Mouse (Mus musculus) heart, postnatal 25 days (tissue): ENCODE measurements around the gene Katnbl1. TPM values are rescaled to one million over a fixed set of nuclear protein-coding genes. Genes with fewer than 3 reads are reported as not detected.
A peak's percentile ranks its signal among the peaks of the same experiment; 100 is the strongest.

Experiments
- DNase-seq: peaks from one replicate; pipeline ENCODE4 v3.0.0; 2022; ENCODE audit warnings: low spot score
- intact Hi-C: fragments of 180-260 bp; cut with DNase I; formaldehyde crosslinking; loops from one replicate; pipeline ENCODE4 v1.15.1; 2025
- total RNA-seq, 2 experiments: library from RNA; stranded (reverse); gene quantifications; 2 replicates each; pipeline ENCODE4 v1.2.3; 2021

Katnbl1 gene
- total RNA-seq, 2 experiments from 2014 or later: 4.6 to 4.7 TPM

DNA sequence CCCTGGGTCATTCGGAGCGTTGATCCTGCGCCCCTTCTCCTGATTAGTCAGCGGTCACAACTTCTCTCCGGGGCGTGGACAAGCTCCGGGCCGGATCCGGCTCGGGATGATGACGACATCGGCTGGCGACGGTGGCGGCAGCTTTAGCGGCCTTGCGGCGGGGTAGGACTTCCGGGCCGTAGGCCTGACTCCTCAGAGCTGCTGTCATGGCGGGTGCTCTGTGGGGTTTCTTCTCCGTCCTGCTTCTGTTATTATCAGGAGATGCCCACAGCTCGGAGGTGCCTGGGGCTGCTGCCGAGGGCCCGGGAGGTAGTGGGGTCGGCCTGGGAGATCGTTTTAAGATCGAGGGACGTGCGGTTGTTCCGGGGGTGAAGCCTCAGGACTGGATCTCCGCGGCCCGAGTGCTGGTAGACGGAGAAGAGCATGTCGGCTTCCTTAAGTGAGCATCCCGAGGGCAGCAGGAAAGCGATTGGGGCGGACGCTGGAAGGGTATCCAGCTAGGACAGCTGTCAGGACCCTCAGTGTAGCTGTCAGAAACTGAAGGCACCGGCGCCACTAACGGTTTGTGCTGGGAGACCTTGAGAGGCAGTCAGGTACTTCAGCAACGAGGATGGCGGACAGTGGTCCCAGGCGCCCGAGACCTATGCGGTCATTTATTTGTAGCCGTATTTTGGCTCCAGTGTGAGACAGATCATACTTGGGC is 76.0 kb downstream of the Katnbl1 start, which contains the start of gene Emc7:
Gene Emc7, plus strand, starts transcription at position 136 of the 703 bp plus-strand sequence.
- intact Hi-C loops: loop anchor here (1.0 to 5.0 kb wide), 4 partner anchors 37 to 193 kb away; partner anchors contain the start of genes Aven, Emc4, Katnbl1 and Nop10

DNA sequence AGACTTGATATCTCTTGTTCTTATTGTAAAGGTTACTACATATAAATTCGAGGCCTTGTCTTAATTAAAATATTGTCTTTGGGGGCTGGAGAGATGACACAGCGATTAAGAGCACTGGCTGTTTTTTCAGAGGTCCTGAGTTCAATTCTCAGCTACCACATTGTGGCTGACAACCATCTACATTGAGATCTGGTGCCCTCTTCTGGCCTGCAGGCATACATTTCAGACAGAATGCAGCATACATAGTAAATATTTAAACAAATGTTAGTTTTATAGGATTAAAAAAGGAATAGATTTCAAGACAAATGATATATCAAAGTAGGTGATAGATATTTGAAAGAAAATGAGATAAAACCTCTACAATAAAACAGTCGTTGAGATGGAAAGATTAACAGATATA is 81.5 kb downstream of the Katnbl1 start:
- no peak for DNase-seq
- intact Hi-C loops: no loop called here

More for the DNA sequence above, 76.0 kb downstream of the Katnbl1 start, which contains the start of gene Emc7:
- DNase-seq: peak; percentile 92

Other genes with a start within 250 kb of the Katnbl1 start
- not detected for gene Olfr1316, start 244.2 kb upstream of the Katnbl1 start, total RNA-seq
- gene Olfr1317, start 238.9 kb upstream of the Katnbl1 start, total RNA-seq: not detected
- gene Olfr1318, start 225.0 kb upstream of the Katnbl1 start, total RNA-seq: not detected
- gene Lpcat4, start 139.7 kb upstream of the Katnbl1 start, total RNA-seq: 1 to 10 TPM; 2.6 to 3.3 TPM
- gene Nutm1, start 119.9 kb upstream of the Katnbl1 start, total RNA-seq: not detected
- 10 to 100 TPM; 62.2 to 64.3 TPM for gene Nop10, start 117.3 kb upstream of the Katnbl1 start, total RNA-seq
- 10 to 100 TPM; 34.9 to 37.3 TPM for gene Slc12a6, start 113.4 kb upstream of the Katnbl1 start, total RNA-seq
- gene Gm21985, start 112.9 kb upstream of the Katnbl1 start, total RNA-seq: under 1 TPM; 0.55 to 0.59 TPM
- 10 to 100 TPM; 60.5 to 61.0 TPM for gene Emc4, start 11.2 kb upstream of the Katnbl1 start, total RNA-seq
- gene Emc7, start 75.8 kb downstream of the Katnbl1 start, total RNA-seq: 10 to 100 TPM; 15.3 to 15.8 TPM
- gene Chrm5, start 101.6 kb downstream of the Katnbl1 start, total RNA-seq: not detected
- gene Aven, start 113.8 kb downstream of the Katnbl1 start, total RNA-seq: 10 to 100 TPM; 16.3 to 18.3 TPM